Mouse (Mus musculus) thymus, adult 18-20 months (tissue): ENCODE measurements around the gene Ptafr.

Experiments
- DNase-seq, 2 experiments: peaks; one replicate each; pipeline ENCODE4 v3.0.0; 2022; ENCODE audit warnings: mixed read lengths in 2 of 2

The Ptafr gene

DNA sequence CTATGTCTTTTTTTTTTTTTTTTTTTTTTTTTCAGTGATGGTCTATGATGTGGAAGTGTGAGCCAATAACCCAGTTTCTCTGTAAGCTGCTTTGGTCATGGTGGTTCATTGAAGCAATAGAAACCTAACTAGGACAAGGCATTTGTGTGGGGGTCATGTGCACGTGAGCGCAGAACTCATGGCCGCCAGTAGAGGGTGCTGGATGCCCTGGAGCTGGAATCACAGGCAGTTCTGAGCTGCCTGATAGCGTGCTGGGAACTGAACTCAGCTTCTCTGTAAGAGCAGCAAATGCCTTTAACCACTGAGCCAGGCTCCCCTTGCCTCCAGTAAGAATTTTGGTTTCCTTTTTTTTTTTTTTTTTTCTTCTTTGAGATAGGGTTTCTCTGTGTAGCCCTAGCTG is 56.3 kb downstream of the Ptafr start:
- DNase-seq: no peak

DNA sequence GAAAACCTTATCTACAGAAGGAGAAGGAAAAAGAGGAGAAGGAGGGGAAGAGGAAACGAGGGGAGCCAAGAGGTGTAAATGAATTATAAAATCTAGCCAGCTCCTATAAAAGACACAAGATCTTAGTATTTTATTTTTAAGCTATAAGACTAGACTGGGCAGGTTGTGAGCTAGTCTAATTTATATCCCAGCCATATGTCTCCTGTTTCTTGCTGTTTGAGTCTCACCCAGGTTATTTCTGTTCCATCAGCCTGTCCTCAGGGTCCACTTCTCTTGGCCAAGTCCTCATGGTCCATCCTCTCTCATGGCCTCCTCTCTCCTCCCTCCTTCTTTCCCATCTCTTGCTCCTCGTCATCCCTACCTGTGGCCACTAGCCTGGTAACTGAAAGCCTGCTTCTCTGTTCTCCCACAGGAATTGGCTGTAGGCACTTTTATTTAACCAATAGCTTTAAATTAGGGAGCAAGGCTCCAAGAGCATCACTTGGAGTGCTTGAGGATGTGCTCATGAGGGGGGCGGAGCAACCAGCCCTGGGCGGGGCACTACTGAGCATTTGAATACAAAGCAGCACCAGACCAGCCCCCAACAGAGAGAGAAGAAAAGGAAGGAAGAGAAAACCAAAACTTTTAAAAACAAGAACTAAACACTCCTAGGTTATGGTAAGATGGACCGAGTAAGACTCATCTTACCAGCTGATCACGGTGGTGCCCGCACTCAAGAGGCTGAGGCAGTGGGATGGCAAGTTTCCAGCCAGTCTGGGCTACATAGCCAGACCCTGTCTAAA is 57.6 kb downstream of the Ptafr start:
- DNase-seq: no peak

DNA sequence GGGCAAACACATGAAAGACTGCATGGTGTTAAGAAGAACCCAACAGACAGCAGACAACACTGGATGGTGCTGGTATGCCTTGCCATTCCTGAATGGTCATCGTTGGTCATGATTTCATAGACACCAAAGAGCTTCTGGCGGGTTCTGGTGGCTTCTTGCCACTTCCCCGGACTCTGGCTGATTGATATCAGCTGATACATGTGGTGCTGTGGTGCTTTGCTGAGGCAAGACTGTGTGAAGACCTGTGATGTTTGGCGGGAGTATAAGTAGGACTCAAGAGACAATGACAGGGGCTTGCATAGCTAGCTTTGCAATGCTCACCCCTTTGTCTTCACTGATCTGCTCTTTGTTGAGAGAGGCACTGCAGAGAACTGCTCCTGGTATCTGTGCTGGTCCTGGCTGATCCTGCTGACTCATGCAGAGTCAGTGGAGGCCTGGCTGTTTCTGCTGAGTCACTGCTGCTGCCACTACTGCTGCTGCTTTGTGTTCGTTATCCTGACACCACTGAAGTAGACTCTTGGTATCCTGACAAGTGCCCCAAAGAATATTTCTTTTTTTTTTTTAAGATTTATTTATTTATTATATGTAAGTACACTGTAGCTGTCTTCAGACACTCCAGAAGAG is 60.3 kb downstream of the Ptafr start:
- no peak for DNase-seq

DNA sequence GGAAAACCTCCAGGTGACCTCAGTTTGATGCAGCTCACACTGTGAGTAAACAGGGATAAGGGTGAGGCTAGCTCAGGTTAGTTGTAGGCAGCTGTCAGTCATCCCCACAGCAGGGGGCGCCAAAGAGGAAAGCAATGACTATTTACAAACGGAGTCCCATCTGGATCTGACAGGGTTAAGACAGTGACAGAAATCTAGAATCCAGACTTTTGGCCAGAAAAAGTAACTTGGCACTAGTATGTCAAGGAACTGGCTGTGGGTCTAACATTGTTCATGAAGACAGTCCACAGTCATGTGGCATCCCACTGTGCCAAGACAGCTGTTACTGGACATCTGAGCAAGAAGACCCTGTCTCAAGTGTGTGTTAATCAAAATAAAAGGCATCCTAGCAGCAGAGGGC is 65.0 kb downstream of the Ptafr start:
- no peak for DNase-seq
